Mouse (Mus musculus): Measurements from ENCODE around the gene Ganab. TPM values are rescaled to one million over a fixed set of nuclear protein-coding genes. Genes with fewer than 3 reads are reported as not detected.

The Ganab gene
- 56.7 and 62.6 TPM in 2 replicates for polyA plus RNA-seq (2015; fragmentation: Nextera tagmentation; extraction: Ambion mirVana)

DNA sequence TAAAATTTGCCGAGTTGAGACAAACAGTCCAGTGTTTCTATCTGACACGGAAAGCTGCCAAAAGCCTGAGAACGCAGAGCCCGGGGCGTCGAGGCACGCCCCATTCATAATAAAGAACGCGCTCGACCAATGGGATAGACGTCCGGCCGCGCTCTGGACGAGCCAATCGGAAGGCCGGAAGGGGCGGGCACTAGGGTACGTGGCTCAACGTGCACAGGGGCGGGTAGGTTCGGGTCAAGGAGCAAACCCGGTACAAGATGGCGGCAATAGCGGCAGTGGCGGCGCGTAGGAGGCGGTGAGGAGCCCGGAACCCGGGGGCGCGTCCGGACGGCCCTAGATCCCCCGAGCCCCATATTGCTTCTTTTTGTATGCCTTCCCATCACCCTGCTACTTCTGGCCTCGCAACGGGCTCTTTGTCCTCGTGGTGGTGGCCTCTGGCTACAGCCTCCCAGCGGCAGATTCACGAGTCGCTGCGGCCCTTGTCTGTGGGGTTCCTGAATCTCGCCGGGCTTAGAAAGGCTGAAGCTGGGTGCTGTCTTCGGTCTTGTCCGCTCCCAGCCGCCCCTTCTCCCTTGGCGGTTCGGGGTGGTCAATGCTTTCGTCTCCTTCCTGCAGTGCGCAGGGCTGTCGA is at the start of gene Ganab:
Ganab (plus strand) TSS at position 207 of the 631 bp plus-strand sequence.
- no peaks in the 10 kb centered on the region for H3K27me3 ChIP-seq (ENCODE audit: control insufficient read depth, insufficient read depth, low read length)
- peak within 1 kb of the TSS; percentile 92 for H3K4me3 ChIP-seq (ENCODE audit: low read length)
- H3K27ac ChIP-seq (ENCODE audit: low read length) = peak within 1 kb of the TSS; percentile 88
- peaks cover 13% of the 10 kb centered on the region for H3K36me3 ChIP-seq (ENCODE audit: control insufficient read depth, insufficient read depth)
- H3K4me2 ChIP-seq (ENCODE audit: low read depth, low read length) = peak within 1 kb of the TSS; percentile 79
- H3K9me3 ChIP-seq (replicated peaks; ENCODE audit: control insufficient read depth, low read length) = no peaks in the 10 kb centered on the region
- H3K9ac ChIP-seq (ENCODE audit: low read length) = peak within 1 kb of the TSS; percentile 95
- under 1% methylated on average over 53 of the region's 53 CpGs for whole genome bisulfite sequencing
- peaks cover 27% of the 10 kb centered on the region for H3K4me1 ChIP-seq (ENCODE audit: control insufficient read depth, insufficient read depth, low read length)
- ATAC-seq (replicated peaks; ENCODE audit: extremely low read depth, insufficient read depth, low FRiP score) = peak; percentile 99

- H3K27me3 ChIP-seq (ENCODE audit: control insufficient read depth, insufficient read depth, low read length) = no peaks in the 10 kb centered on the region
- 66% methylated on average over 5 of the region's 5 CpGs for WGBS
These were observed 49.5 kb upstream of the Ganab start for GRCm38 (mm10) chr19:8848356-8848755.

DNA sequence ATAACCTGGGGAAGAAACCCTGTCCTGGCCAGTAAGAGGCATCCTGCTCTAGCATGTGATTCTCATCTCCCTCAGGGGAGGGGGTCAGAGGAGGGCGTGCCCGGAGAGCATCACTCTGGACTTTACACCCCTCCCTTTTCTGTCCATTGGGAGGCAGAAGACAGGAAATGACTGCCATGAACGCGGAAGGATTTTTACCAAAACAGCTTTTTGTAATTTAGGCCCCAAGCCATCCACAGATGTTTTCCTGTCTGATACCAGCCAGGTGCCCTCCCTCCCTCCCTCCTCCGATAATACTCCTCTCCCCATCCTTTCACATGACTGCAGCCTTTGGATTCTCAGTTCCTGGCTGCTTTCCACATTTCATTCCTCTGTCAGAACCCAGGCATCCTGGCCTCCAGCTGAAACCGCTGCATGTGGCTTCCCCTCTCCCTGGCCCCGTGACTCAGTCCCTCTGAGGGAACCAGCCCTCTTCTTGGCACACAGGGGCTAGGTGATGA is 47.4 kb upstream of the Ganab start, which contains the start of gene Lrrn4cl:
Lrrn4cl (plus strand) TSS at position 367 of the 500 bp plus-strand sequence.
- peak within 1 kb of the TSS; percentile 43; the same call in 1 of the 2 replicates for H3K4me2 ChIP-seq (ENCODE audit: low read depth, low read length)
- H3K4me1 ChIP-seq (ENCODE audit: control insufficient read depth, insufficient read depth, low read length) = peaks cover 11% of the 10 kb centered on the region
- no peaks in the 10 kb centered on the region for H3K27me3 ChIP-seq (ENCODE audit: control insufficient read depth, insufficient read depth, low read length)
- peak within 1 kb of the TSS; percentile 30; the same call in 1 of the 2 replicates for H3K9ac ChIP-seq (ENCODE audit: low read length)
- H3K27ac ChIP-seq (ENCODE audit: low read length) = peak within 1 kb of the TSS; percentile 52
- peaks cover 17% of the 10 kb centered on the region for H3K36me3 ChIP-seq (ENCODE audit: control insufficient read depth, insufficient read depth)
- 17% methylated on average over 7 of the region's 7 CpGs for WGBS
- peak; percentile 66 for ATAC-seq (replicated peaks; ENCODE audit: extremely low read depth, insufficient read depth, low FRiP score)
- no peak within 1 kb of the TSS for H3K4me3 ChIP-seq (ENCODE audit: low read length)
- H3K9me3 ChIP-seq (replicated peaks; ENCODE audit: control insufficient read depth, low read length) = no peaks in the 10 kb centered on the region

More at GRCm38 (mm10) chr19:8848356-8848755, 49.5 kb upstream of the Ganab start:
- ATAC-seq (replicated peaks; ENCODE audit: extremely low read depth, insufficient read depth, low FRiP score) = no peak
- H3K36me3 ChIP-seq (ENCODE audit: control insufficient read depth, insufficient read depth) = peaks cover 17% of the 10 kb centered on the region
- peaks cover 11% of the 10 kb centered on the region for H3K4me1 ChIP-seq (ENCODE audit: control insufficient read depth, insufficient read depth, low read length)
- H3K27ac ChIP-seq (ENCODE audit: low read length) = no peak overlapping the region
- no peaks in the 10 kb centered on the region for H3K9me3 ChIP-seq (replicated peaks; ENCODE audit: control insufficient read depth, low read length)
- H3K4me2 ChIP-seq (ENCODE audit: low read depth, low read length) = no peak overlapping the region
- no peak overlapping the region for H3K9ac ChIP-seq (ENCODE audit: low read length)
- H3K4me3 ChIP-seq (ENCODE audit: low read length) = no peak overlapping the region

- Histone ChIP-seq H3K27ac (ENCODE audit: low read length) (no peak overlapping the region), H3K4me2 (ENCODE audit: low read depth, low read length) (no peak overlapping the region), H3K9me3 (replicated peaks; ENCODE audit: control insufficient read depth, low read length) (no peaks in the 10 kb centered on the region), H3K27me3 (ENCODE audit: control insufficient read depth, insufficient read depth, low read length) (no peaks in the 10 kb centered on the region), H3K36me3 (ENCODE audit: control insufficient read depth, insufficient read depth) (peaks cover 9% of the 10 kb centered on the region), H3K9ac (ENCODE audit: low read length) (no peak overlapping the region), H3K4me3 (ENCODE audit: low read length) (no peak overlapping the region), H3K4me1 (ENCODE audit: control insufficient read depth, insufficient read depth, low read length) (peaks cover 11% of the 10 kb centered on the region)
- ATAC-seq (replicated peaks; ENCODE audit: extremely low read depth, insufficient read depth, low FRiP score) = no peak
- 45% methylated on average over 7 of the region's 7 CpGs for WGBS
These were observed 46.2 kb upstream of the Ganab start for GRCm38 (mm10) chr19:8851639-8852038.

DNA sequence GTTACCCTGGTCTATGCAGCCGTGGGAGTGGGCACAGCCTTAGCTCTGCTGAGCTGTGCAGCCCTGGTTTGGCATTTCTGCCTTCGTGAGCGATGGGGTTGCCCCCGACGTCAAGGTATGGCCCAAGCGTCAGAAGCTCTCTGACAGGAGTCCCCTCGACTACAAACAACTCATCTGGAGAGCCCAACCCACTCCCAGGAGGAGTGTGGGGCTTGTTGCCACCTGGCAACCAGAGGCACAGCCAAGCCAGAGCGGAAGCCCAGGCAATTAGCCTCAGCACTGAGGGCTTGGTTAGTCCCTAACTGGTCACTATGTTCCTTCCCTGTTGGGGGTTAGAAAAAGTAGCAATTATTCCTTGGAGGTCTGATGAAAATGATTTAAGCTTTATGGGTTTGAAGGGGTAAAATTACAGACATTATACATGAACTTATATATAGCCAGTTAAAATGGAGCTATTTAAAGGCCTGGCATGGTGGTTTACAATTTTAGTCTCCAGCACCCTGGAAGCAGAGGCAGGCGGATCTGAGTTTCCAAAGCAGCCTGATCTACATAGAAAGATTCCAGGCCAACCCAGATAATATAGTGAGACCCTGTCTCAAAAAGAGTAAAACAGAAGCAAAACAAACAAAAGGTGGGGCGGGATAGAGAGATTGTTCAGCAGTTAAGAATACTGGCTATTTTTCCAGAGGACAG is 45.5 kb upstream of the Ganab start:
- H3K4me1 ChIP-seq (ENCODE audit: control insufficient read depth, insufficient read depth, low read length) = peaks cover 11% of the 10 kb centered on the region
- H3K36me3 ChIP-seq (ENCODE audit: control insufficient read depth, insufficient read depth) = peaks cover 4% of the 10 kb centered on the region; the same call in 1 of the 2 replicates
- no peak for ATAC-seq (replicated peaks; ENCODE audit: extremely low read depth, insufficient read depth, low FRiP score)
- no peaks in the 10 kb centered on the region for H3K9me3 ChIP-seq (replicated peaks; ENCODE audit: control insufficient read depth, low read length)
- H3K4me3 ChIP-seq (ENCODE audit: low read length) = no peak overlapping the region
- H3K4me2 ChIP-seq (ENCODE audit: low read depth, low read length) = no peak overlapping the region
- H3K27me3 ChIP-seq (ENCODE audit: control insufficient read depth, insufficient read depth, low read length) = no peaks in the 10 kb centered on the region
- H3K27ac ChIP-seq (ENCODE audit: low read length) = no peak overlapping the region
- 49% methylated on average over 10 of the region's 10 CpGs for WGBS
- no peak overlapping the region for H3K9ac ChIP-seq (ENCODE audit: low read length)

- H3K36me3 ChIP-seq (ENCODE audit: control insufficient read depth, insufficient read depth) = peaks cover 4% of the 10 kb centered on the region; the same call in 1 of the 2 replicates
- peaks cover 11% of the 10 kb centered on the region for H3K4me1 ChIP-seq (ENCODE audit: control insufficient read depth, insufficient read depth, low read length)
- H3K9me3 ChIP-seq (replicated peaks; ENCODE audit: control insufficient read depth, low read length) = no peaks in the 10 kb centered on the region
- no peak overlapping the region for H3K9ac ChIP-seq (ENCODE audit: low read length)
- H3K27me3 ChIP-seq (ENCODE audit: control insufficient read depth, insufficient read depth, low read length) = no peaks in the 10 kb centered on the region
- no peak for ATAC-seq (replicated peaks; ENCODE audit: extremely low read depth, insufficient read depth, low FRiP score)
- H3K27ac ChIP-seq (ENCODE audit: low read length) = no peak overlapping the region
- H3K4me3 ChIP-seq (ENCODE audit: low read length) = no peak overlapping the region
- H3K4me2 ChIP-seq (ENCODE audit: low read depth, low read length) = no peak overlapping the region
- WGBS = 67% methylated on average over 3 of the region's 3 CpGs
These were observed 44.8 kb upstream of the Ganab start for GRCm38 (mm10) chr19:8853117-8853516.

- WGBS = 39% methylated on average over 4 of the region's 4 CpGs
- no peak overlapping the region for H3K4me3 ChIP-seq (ENCODE audit: low read length)
These were observed 40.2 kb upstream of the Ganab start for GRCm38 (mm10) chr19:8857689-8858088.

DNA sequence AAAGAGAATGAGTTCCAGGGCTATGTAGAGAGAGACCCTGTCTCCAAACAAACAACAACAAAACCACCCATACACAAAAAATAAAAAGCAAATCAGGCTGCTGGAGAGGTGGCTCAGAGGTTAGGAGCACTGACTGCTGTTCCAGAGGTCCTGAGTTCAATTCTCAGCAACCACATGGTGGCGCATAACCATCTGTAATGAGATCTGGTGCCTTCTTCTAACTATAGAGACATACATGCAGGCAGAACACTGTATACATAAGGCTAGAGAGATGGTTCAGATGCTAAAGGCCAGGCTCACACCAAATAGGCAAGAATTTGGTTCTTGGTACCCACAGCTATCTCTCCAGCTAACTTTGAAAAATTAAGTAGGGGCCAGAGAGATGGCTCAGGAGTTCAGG is 38.9 kb upstream of the Ganab start:
- Histone ChIP-seq H3K36me3 (ENCODE audit: control insufficient read depth, insufficient read depth) (no peaks in the 10 kb centered on the region), H3K9me3 (replicated peaks; ENCODE audit: control insufficient read depth, low read length) (no peaks in the 10 kb centered on the region), H3K4me2 (ENCODE audit: low read depth, low read length) (no peak overlapping the region), H3K27me3 (ENCODE audit: control insufficient read depth, insufficient read depth, low read length) (no peaks in the 10 kb centered on the region), H3K9ac (ENCODE audit: low read length) (no peak overlapping the region), H3K4me1 (ENCODE audit: control insufficient read depth, insufficient read depth, low read length) (no peaks in the 10 kb centered on the region), H3K27ac (ENCODE audit: low read length) (no peak overlapping the region), H3K4me3 (ENCODE audit: low read length) (no peak overlapping the region)
- no peak; the same call in 1 of the 2 replicates for ATAC-seq (replicated peaks; ENCODE audit: extremely low read depth, insufficient read depth, low FRiP score)
- WGBS = 11% methylated on average over 1 of the region's 1 CpGs

More at GRCm38 (mm10) chr19:8857689-8858088, 40.2 kb upstream of the Ganab start:
- no peak for ATAC-seq (replicated peaks; ENCODE audit: extremely low read depth, insufficient read depth, low FRiP score)
- Histone ChIP-seq H3K4me2 (ENCODE audit: low read depth, low read length) (no peak overlapping the region), H3K27me3 (ENCODE audit: control insufficient read depth, insufficient read depth, low read length) (no peaks in the 10 kb centered on the region), H3K9ac (ENCODE audit: low read length) (no peak overlapping the region), H3K27ac (ENCODE audit: low read length) (no peak overlapping the region), H3K9me3 (replicated peaks; ENCODE audit: control insufficient read depth, low read length) (no peaks in the 10 kb centered on the region), H3K36me3 (ENCODE audit: control insufficient read depth, insufficient read depth) (no peaks in the 10 kb centered on the region), H3K4me1 (ENCODE audit: control insufficient read depth, insufficient read depth, low read length) (no peaks in the 10 kb centered on the region)

GRCm38 (mm10) chr19:8864265-8864664 is 33.6 kb upstream of the Ganab start:
- no peaks in the 10 kb centered on the region for H3K9me3 ChIP-seq (replicated peaks; ENCODE audit: control insufficient read depth, low read length)
- 73% methylated on average over 6 of the region's 6 CpGs for WGBS
- no peak for ATAC-seq (replicated peaks; ENCODE audit: extremely low read depth, insufficient read depth, low FRiP score)

More at GRCm38 (mm10) chr19:8864265-8864664, 33.6 kb upstream of the Ganab start:
- Histone ChIP-seq H3K36me3 (ENCODE audit: control insufficient read depth, insufficient read depth) (no peaks in the 10 kb centered on the region), H3K4me2 (ENCODE audit: low read depth, low read length) (no peak overlapping the region), H3K27me3 (ENCODE audit: control insufficient read depth, insufficient read depth, low read length) (no peaks in the 10 kb centered on the region), H3K4me3 (ENCODE audit: low read length) (no peak overlapping the region), H3K4me1 (ENCODE audit: control insufficient read depth, insufficient read depth, low read length) (no peaks in the 10 kb centered on the region), H3K9ac (ENCODE audit: low read length) (no peak overlapping the region), H3K27ac (ENCODE audit: low read length) (no peak overlapping the region)
